Mouse (Mus musculus): ENCODE results near the gene Hic2.

Hic2 gene

GRCm38 (mm10) chr16:17232794-17233701 is at the start of gene Hic2:
Gene Hic2, plus strand, starts transcription at chr16:17233572.
- ChIA-PET POLR2A (interaction anchor here (0.5 to 24.6 kb wide), 62 partner anchors 8 to 696 kb away, joined by 3 to 733 read pairs (median 6); partner anchors contain the start of genes Rimbp3 (in 3 of the 4), Tmem191c (in 3 of the 4), 2610318N02Rik (in 2 of the 4) and Sdf2l1 (in 2 of the 4)), CTCF (interaction anchor here (0.5 to 4.6 kb wide), 15 partner anchors 14 to 62 kb away, joined by 3 to 38 read pairs (median 4); partner anchors contain the start of genes Rimbp3 (in 2 of the 4) and Tmem191c (in 2 of the 4))

- POLR2A ChIA-PET: interaction anchor here in 1 of 4 experiments (0.9 to 1.1 kb wide), 4 partner anchors 10 to 91 kb away, joined by 3 to 9 read pairs (median 4); partner anchors contain the start of gene Rimbp3
- CTCF ChIA-PET: interaction anchor here in 3 of 4 experiments (0.8 to 1.4 kb wide), 3 partner anchors 11 to 91 kb away, joined by 3 to 4 read pairs (median 3); partner anchors contain the start of gene Tmem191c (in 1 of the 3)
These were observed 47.9 kb upstream of the Hic2 start for GRCm38 (mm10) chr16:17185475-17185874.

- POLR2A ChIA-PET: interaction anchor here in 2 of 4 experiments (0.7 to 9.0 kb wide), 11 partner anchors 11 to 83 kb away, joined by 3 to 57 read pairs (median 4); partner anchors contain the start of genes 2610318N02Rik (in 1 of the 2), Hic2 (in 1 of the 2), Rimbp3 (in 1 of the 2) and Sdf2l1 (in 1 of the 2)
These were observed 39.5 kb upstream of the Hic2 start for GRCm38 (mm10) chr16:17193823-17194222.

GRCm38 (mm10) chr16:17200121-17200952 is 33.0 kb upstream of the Hic2 start:
- ChIA-PET CTCF (interaction anchor here in 2 of 4 experiments (0.6 to 2.9 kb wide), 2 partner anchors 9 to 24 kb away, joined by 3 to 12 read pairs; partner anchors contain the start of gene Rimbp3 (in 1 of the 2)), POLR2A (interaction anchor here (0.5 to 9.0 kb wide), 29 partner anchors 9 to 308 kb away, joined by 3 to 57 read pairs (median 5); partner anchors contain the start of genes Hic2 (in 2 of the 4), Rimbp3 (in 2 of the 4), Tmem191c (in 2 of the 4) and Lztr1 (in 1 of the 4))

More at GRCm38 (mm10) chr16:17193823-17194222, 39.5 kb upstream of the Hic2 start:
- CTCF ChIA-PET: interaction anchor here in 2 of 4 experiments (0.5 to 1.7 kb wide), 3 partner anchors 55 to 207 kb away, joined by 4 to 6 read pairs (median 5); no protein-coding TSS in a partner anchor

- ChIA-PET POLR2A (interaction anchor here (0.6 to 9.0 kb wide), 20 partner anchors 8 to 307 kb away, joined by 3 to 57 read pairs (median 4); partner anchors contain the start of genes Hic2 (in 2 of the 4), Rimbp3 (in 2 of the 4), Lztr1 (in 1 of the 4) and Tmem191c (in 1 of the 4)), CTCF (interaction anchor here in 2 of 4 experiments (0.6 to 2.9 kb wide), 2 partner anchors 8 to 25 kb away, joined by 3 to 12 read pairs; partner anchors contain the start of gene Rimbp3 (in 1 of the 2))
These were observed 32.2 kb upstream of the Hic2 start for GRCm38 (mm10) chr16:17200953-17201707.

GRCm38 (mm10) chr16:17201977-17202376 is 31.4 kb upstream of the Hic2 start:
- ChIA-PET POLR2A (interaction anchor here in 2 of 4 experiments (1.2 to 1.4 kb wide), 2 partner anchors 71 to 75 kb away, joined by 3 to 5 read pairs; partner anchors contain the start of genes Sdf2l1 (in 1 of the 2) and Tmem191c (in 1 of the 2)), CTCF (interaction anchor here in 2 of 4 experiments (0.7 to 1.4 kb wide), 3 partner anchors 69 to 75 kb away, joined by 3 read pairs; no protein-coding TSS in a partner anchor)

- POLR2A ChIA-PET: interaction anchor here in 2 of 4 experiments (1.2 to 1.4 kb wide), 2 partner anchors 71 to 74 kb away, joined by 3 to 5 read pairs; partner anchors contain the start of genes Sdf2l1 (in 1 of the 2) and Tmem191c (in 1 of the 2)
- CTCF ChIA-PET: interaction anchor here in 2 of 4 experiments (0.7 to 1.4 kb wide), 3 partner anchors 68 to 74 kb away, joined by 3 read pairs; no protein-coding TSS in a partner anchor
These were observed 30.8 kb upstream of the Hic2 start, which contains the start of gene Ube2l3 for GRCm38 (mm10) chr16:17202549-17202948. Gene Ube2l3, minus strand, starts transcription at chr16:17202649.

- ChIA-PET CTCF (interaction anchor here in 2 of 4 experiments (0.9 to 1.8 kb wide), 2 partner anchors 66 kb away, joined by 7 to 9 read pairs; no protein-coding TSS in a partner anchor), POLR2A (interaction anchor here in 1 of 4 experiments (1.2 to 22.3 kb wide), 4 partner anchors 12 to 66 kb away, joined by 4 to 733 read pairs (median 6); partner anchors contain the start of gene Hic2)
These were observed 28.4 kb upstream of the Hic2 start for GRCm38 (mm10) chr16:17204990-17205389.

- ChIA-PET POLR2A (interaction anchor here (0.6 to 22.8 kb wide), 55 partner anchors 8 to 410 kb away, joined by 3 to 895 read pairs (median 6); partner anchors contain the start of genes Hic2 (in 4 of the 4), Tmem191c (in 4 of the 4), 2610318N02Rik (in 2 of the 4) and Sdf2l1 (in 2 of the 4)), CTCF (interaction anchor here (0.5 to 5.8 kb wide), 78 partner anchors 9 to 410 kb away, joined by 3 to 285 read pairs (median 7); partner anchors contain the start of genes Hic2 (in 4 of the 4), Tmem191c (in 4 of the 4), Sdf2l1 (in 2 of the 4) and 2610318N02Rik (in 1 of the 4))
These were observed 24.7 kb upstream of the Hic2 start, which contains the start of gene Rimbp3 for GRCm38 (mm10) chr16:17208389-17209361. Gene Rimbp3, plus strand, starts transcription at chr16:17208603.

- ChIA-PET POLR2A (interaction anchor here (0.6 to 22.8 kb wide), 64 partner anchors 8 to 506 kb away, joined by 3 to 895 read pairs (median 6); partner anchors contain the start of genes Hic2 (in 4 of the 4), Tmem191c (in 4 of the 4), 2610318N02Rik (in 2 of the 4) and Sdf2l1 (in 2 of the 4)), CTCF (interaction anchor here (0.5 to 5.8 kb wide), 89 partner anchors 10 to 410 kb away, joined by 3 to 285 read pairs (median 6); partner anchors contain the start of genes Hic2 (in 4 of the 4), Tmem191c (in 4 of the 4), Sdf2l1 (in 2 of the 4) and 2610318N02Rik (in 1 of the 4))
These were observed 23.9 kb upstream of the Hic2 start for GRCm38 (mm10) chr16:17209404-17209960.

- CTCF ChIA-PET: interaction anchor here (0.5 to 5.8 kb wide), 86 partner anchors 9 to 356 kb away, joined by 3 to 285 read pairs (median 6); partner anchors contain the start of genes Tmem191c (in 4 of the 4), Hic2 (in 3 of the 4), Sdf2l1 (in 2 of the 4) and 2610318N02Rik (in 1 of the 4)
- POLR2A ChIA-PET: interaction anchor here (0.6 to 22.8 kb wide), 58 partner anchors 7 to 505 kb away, joined by 3 to 895 read pairs (median 6); partner anchors contain the start of genes Hic2 (in 4 of the 4), Tmem191c (in 4 of the 4), 2610318N02Rik (in 2 of the 4) and Sdf2l1 (in 2 of the 4)
These were observed 23.2 kb upstream of the Hic2 start for GRCm38 (mm10) chr16:17209981-17210838.

GRCm38 (mm10) chr16:17216934-17217633 is 16.3 kb upstream of the Hic2 start:
- ChIA-PET POLR2A (interaction anchor here (0.5 to 22.8 kb wide), 18 partner anchors 8 to 235 kb away, joined by 3 to 895 read pairs (median 6); partner anchors contain the start of genes Hic2 (in 3 of the 4), Crkl (in 1 of the 4), Sdf2l1 (in 1 of the 4) and Tmem191c (in 1 of the 4)), CTCF (no interaction called here)

All from embryonic stem cell, embryonic (primary cell).